Mouse (Mus musculus) stomach, embryonic 16.5 days (tissue): Measurements from ENCODE around the gene Wdr64. TPM values are rescaled to one million over a fixed set of nuclear protein-coding genes. Genes with fewer than 3 reads are reported as not detected.
A peak's percentile ranks its signal among the peaks of the same experiment; 100 is the strongest.

Experiments
- ATAC-seq: fragments of 200-750 bp; cut with Nextera tagmentation; 2 replicates; pipeline ENCODE4 v1.8.0; 2017; ENCODE audit warnings: moderate number of reproducible peaks, moderate TSS enrichment; ENCODE audit not compliant: insufficient read depth, low FRiP score
- H3K27ac ChIP-seq: fragments of 300-500 bp; sonication (generic); 2 replicates; pipeline ENCODE4 v1.5.1; 2014; ENCODE audit warnings: low read length
- H3K27me3 ChIP-seq: fragments of 300-500 bp; sonication (generic); 2 replicates; pipeline ENCODE4 v1.6.1; 2014; ENCODE audit warnings: low read length, control low read depth, mixed read lengths; ENCODE audit not compliant: control insufficient read depth, insufficient read depth
- H3K36me3 ChIP-seq: fragments of 300-500 bp; sonication (generic); 2 replicates; pipeline ENCODE4 v1.6.1; 2014; ENCODE audit warnings: low read length; ENCODE audit not compliant: control insufficient read depth, insufficient read depth
- H3K4me1 ChIP-seq: fragments of 300-500 bp; sonication (generic); 2 replicates; pipeline ENCODE4 v1.6.1; 2014; ENCODE audit warnings: low read length, control low read depth, mixed read lengths; ENCODE audit not compliant: control insufficient read depth, insufficient read depth
- H3K4me2 ChIP-seq: fragments of 300-500 bp; sonication (generic); 2 replicates; pipeline ENCODE4 v1.6.1; 2014; ENCODE audit warnings: low read depth, low read length, mixed read lengths
- H3K4me3 ChIP-seq: fragments of 300-500 bp; sonication (generic); replicated peaks from 2 replicates; pipeline ENCODE4 v1.5.1; 2014; ENCODE audit warnings: mild to moderate bottlenecking, low read length
- H3K9ac ChIP-seq: fragments of 300-500 bp; sonication (generic); 2 replicates; pipeline ENCODE4 v1.6.1; 2014; ENCODE audit warnings: low read length
- H3K9me3 ChIP-seq: fragments of 300-500 bp; sonication (generic); replicated peaks from 2 replicates; pipeline ENCODE4 v1.6.1; 2016; ENCODE audit warnings: low read length, control low read depth; ENCODE audit not compliant: control insufficient read depth
- WGBS: fragments of 180-500 bp; shearing (Covaris S2); extraction: QIAGEN DNeasy Blood & Tissue Kit; methylation state at CpG from one replicate; pipeline ENCODE4 v1.1.7; 2014; 5-methylcytosine and 5-hydroxymethylcytosine counted together
- polyA plus RNA-seq: library from polyadenylated mRNA; unstranded; fragments of >200 nt; fragmentation: Nextera tagmentation; extraction: Ambion mirVana; gene quantifications from 2 replicates; pipeline ENCODE4 v1.2.1, GENCODE M21; 2015

Gene Wdr64
- polyA plus RNA-seq, 1 experiment from 2014 or later = not detected

GRCm38 (mm10) chr1:175677459-175677858 is 20.9 kb upstream of the Wdr64 start:
- Histone ChIP-seq H3K9ac (no peak overlapping the region), H3K4me3 (no peak overlapping the region), H3K27ac (no peak overlapping the region), H3K27me3 (no peaks in the 10 kb centered on the region), H3K9me3 (no peaks in the 10 kb centered on the region), H3K36me3 (no peaks in the 10 kb centered on the region), H3K4me2 (no peak overlapping the region), H3K4me1 (no peaks in the 10 kb centered on the region)
- WGBS = 69% methylated on average over 6 of the region's 6 CpGs
- no peak for ATAC-seq

GRCm38 (mm10) chr1:175680995-175681394 is 17.4 kb upstream of the Wdr64 start:
- WGBS = 67% methylated on average over 6 of the region's 6 CpGs
- H3K4me2 ChIP-seq = no peak overlapping the region
- ATAC-seq = no peak

GRCm38 (mm10) chr1:175691686-175692245 is 6.6 kb upstream of the Wdr64 start:
- no peaks in the 10 kb centered on the region for H3K27me3 ChIP-seq
- peak overlapping the region; percentile 75 for H3K27ac ChIP-seq
- H3K9ac ChIP-seq = peak overlapping the region; percentile 83
- WGBS = 1% methylated on average over 22 of the region's 22 CpGs
- H3K4me2 ChIP-seq = peak overlapping the region; percentile 71
- no peaks in the 10 kb centered on the region for H3K36me3 ChIP-seq
- H3K9me3 ChIP-seq = no peaks in the 10 kb centered on the region
- H3K4me3 ChIP-seq = peak overlapping the region; percentile 64
- ATAC-seq = no peak
- no peaks in the 10 kb centered on the region for H3K4me1 ChIP-seq

More at GRCm38 (mm10) chr1:175680995-175681394, 17.4 kb upstream of the Wdr64 start:
- Histone ChIP-seq H3K4me3 (no peak overlapping the region), H3K9ac (no peak overlapping the region), H3K36me3 (no peaks in the 10 kb centered on the region), H3K4me1 (no peaks in the 10 kb centered on the region), H3K27me3 (no peaks in the 10 kb centered on the region), H3K27ac (no peak overlapping the region), H3K9me3 (no peaks in the 10 kb centered on the region)

DNA sequence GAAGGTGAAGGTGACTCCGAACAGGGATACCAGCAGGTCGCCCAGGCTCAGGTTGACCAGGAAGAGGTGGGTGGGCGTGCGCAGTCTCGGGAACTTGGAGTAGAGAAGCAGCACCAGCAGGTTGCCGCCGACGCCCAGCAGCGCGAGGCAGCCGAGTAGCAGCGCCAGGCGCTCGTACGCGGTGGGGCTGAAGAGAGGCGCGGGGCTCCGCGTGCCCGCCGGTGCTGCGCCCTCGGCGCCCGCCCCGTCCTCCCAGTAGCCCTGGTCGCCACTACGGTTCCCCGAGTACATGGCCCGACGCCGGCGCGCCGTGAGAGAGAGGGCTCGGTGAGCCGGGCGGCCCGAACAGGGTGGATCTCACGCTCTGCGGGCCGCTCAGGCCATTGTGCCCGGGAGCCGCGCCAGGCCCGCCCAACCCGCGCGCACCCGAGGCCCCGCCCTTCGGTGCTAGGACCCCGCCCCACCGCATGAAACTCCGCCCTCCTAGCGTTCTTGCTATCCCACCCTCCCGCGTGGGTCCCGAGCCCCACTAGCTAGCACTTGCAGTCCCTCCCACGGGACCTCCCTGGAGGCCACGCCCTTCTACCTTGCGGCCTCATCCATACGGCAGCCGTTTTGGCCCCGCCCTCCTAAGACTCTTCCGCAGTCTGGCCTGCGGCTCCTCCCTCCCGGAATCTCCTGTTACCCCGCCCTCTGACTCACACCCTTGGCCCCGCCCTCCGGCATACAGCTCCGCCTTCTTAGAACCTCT is 6.0 kb upstream of the Wdr64 start, which contains the start of the genes Opn3 and Chml:
Gene Opn3 (minus strand): TSS at position 531 of the 751 bp plus-strand sequence.
Gene Chml (minus strand): TSS at position 656 of the 751 bp plus-strand sequence.
- H3K9me3 ChIP-seq = no peaks in the 10 kb centered on the region
- H3K27ac ChIP-seq = peak within 1 kb of the TSS; percentile 75
- H3K4me3 ChIP-seq = peak within 1 kb of the TSS; percentile 64
- no peaks in the 10 kb centered on the region for H3K4me1 ChIP-seq
- peak; percentile 98 for ATAC-seq
- peak within 1 kb of the TSS; percentile 71 for H3K4me2 ChIP-seq
- H3K9ac ChIP-seq = peak within 1 kb of the TSS; percentile 83
- WGBS = under 1% methylated on average over 73 of the region's 73 CpGs
- H3K27me3 ChIP-seq = no peaks in the 10 kb centered on the region
- no peaks in the 10 kb centered on the region for H3K36me3 ChIP-seq

DNA sequence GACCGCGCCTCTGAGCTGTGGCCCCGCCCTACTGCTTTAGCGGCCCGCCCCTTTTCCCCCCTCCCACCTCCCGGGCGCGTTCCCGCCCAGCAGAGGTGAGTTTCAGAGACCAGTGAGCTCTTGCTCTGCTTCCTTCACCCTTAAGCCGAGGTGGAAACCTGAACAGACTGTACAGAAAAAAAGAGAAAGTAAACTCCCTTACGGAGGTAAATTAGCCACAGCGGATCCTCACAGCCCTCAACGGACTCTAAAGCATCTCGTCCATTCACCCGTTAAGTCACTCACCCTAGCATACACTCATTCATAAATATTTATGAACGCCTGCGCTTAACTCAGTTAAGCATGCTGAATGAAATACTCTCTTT is 5.4 kb upstream of the Wdr64 start:
- WGBS = 0% methylated on average over 17 of the region's 17 CpGs
- H3K27ac ChIP-seq = peak overlapping the region; percentile 30
- peak overlapping the region; percentile 64 for H3K4me3 ChIP-seq
- H3K4me1 ChIP-seq = no peaks in the 10 kb centered on the region
- no peaks in the 10 kb centered on the region for H3K36me3 ChIP-seq
- no peaks in the 10 kb centered on the region for H3K27me3 ChIP-seq
- H3K4me2 ChIP-seq = peak overlapping the region; percentile 59
- peak overlapping the region; percentile 59 for H3K9ac ChIP-seq
- H3K9me3 ChIP-seq = no peaks in the 10 kb centered on the region
- no peak for ATAC-seq

GRCm38 (mm10) chr1:175693429-175693960 is 4.9 kb upstream of the Wdr64 start:
- Histone ChIP-seq H3K4me3 (peak overlapping the region; percentile 64), H3K27me3 (no peaks in the 10 kb centered on the region), H3K4me2 (peak overlapping the region; percentile 59), H3K36me3 (no peaks in the 10 kb centered on the region), H3K27ac (peak overlapping the region; percentile 30), H3K9ac (peak overlapping the region; percentile 59), H3K4me1 (no peaks in the 10 kb centered on the region), H3K9me3 (no peaks in the 10 kb centered on the region)
- WGBS = 29% methylated on average over 12 of the region's 12 CpGs
- no peak for ATAC-seq

DNA sequence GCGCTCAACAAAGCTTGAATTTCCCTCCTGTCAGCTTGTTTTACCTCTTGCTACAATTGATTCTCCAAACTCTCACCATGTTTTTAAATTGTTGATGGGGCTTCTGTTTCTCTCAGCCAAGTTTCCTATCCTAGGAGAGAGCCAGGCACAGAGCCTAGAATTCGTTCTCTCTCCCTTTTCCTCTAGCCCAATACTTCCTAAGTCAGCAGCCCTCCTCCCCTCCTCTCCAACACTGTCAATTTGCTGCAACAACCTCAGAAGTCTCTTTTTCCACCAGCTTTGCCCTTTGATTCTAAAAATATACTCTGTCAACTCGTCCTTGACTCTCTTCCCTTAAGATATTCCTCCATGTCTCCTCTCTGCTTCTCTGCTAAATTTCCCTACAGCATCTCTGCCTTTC is 982 bp downstream of the Wdr64 start:
- no peaks in the 10 kb centered on the region for H3K9me3 ChIP-seq
- no peaks in the 10 kb centered on the region for H3K4me1 ChIP-seq
- no peak overlapping the region for H3K4me3 ChIP-seq
- WGBS = 56% methylated on average over 3 of the region's 3 CpGs
- no peak for ATAC-seq
- H3K4me2 ChIP-seq = no peak overlapping the region
- no peaks in the 10 kb centered on the region for H3K36me3 ChIP-seq
- H3K27me3 ChIP-seq = no peaks in the 10 kb centered on the region
- H3K9ac ChIP-seq = no peak overlapping the region
- H3K27ac ChIP-seq = no peak overlapping the region

GRCm38 (mm10) chr1:175699796-175700195 is 1.4 kb downstream of the Wdr64 start:
- WGBS = 28% methylated on average over 4 of the region's 4 CpGs
- ATAC-seq = no peak
- Histone ChIP-seq H3K9me3 (no peaks in the 10 kb centered on the region), H3K4me1 (no peaks in the 10 kb centered on the region), H3K27me3 (no peaks in the 10 kb centered on the region), H3K9ac (no peak overlapping the region), H3K4me3 (no peak overlapping the region), H3K36me3 (no peaks in the 10 kb centered on the region), H3K4me2 (no peak overlapping the region), H3K27ac (no peak overlapping the region)

DNA sequence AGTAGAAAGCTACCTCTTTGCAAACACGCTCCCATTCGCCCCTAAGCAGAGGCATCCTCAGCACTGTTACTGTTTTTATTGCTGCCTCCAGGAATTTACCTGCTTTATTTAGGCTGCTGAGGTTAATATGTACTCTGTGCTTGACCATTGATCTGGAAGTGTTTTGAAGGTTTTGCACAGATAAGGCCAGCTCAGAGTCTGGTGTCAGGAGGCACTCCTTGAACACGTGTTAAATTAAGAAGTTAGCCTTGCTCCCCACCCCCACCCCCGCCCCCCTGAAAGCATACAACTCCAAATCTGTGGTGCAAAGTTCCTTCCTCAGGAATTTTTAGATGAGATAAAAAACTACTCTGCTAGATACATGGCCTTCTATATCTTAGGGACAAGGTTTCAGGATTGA is 2.8 kb downstream of the Wdr64 start:
- Histone ChIP-seq H3K27ac (no peak overlapping the region), H3K36me3 (no peaks in the 10 kb centered on the region), H3K9me3 (no peaks in the 10 kb centered on the region), H3K9ac (no peak overlapping the region), H3K27me3 (no peaks in the 10 kb centered on the region), H3K4me2 (no peak overlapping the region), H3K4me3 (no peak overlapping the region), H3K4me1 (no peaks in the 10 kb centered on the region)
- ATAC-seq = peak; percentile 33; the same call in 1 of the 2 replicates
- WGBS = 57% methylated on average over 4 of the region's 4 CpGs
